Mouse (Mus musculus) C2C12 (cell line): ENCODE results near the gene Gab1.

Experiments used
- CTCF ChIP-seq: IDR thresholded peaks from one replicate; pipeline ENCODE4 v1.5.1; 2011; ENCODE audit not compliant: control insufficient read depth, insufficient read depth, insufficient read length
- FOSL1 ChIP-seq: IDR thresholded peaks from one replicate; pipeline ENCODE4 v1.8.0; 2011; ENCODE audit warnings: mild to moderate bottlenecking, low read length; ENCODE audit not compliant: poor library complexity, insufficient read depth, severe bottlenecking
- MYOG ChIP-seq: IDR thresholded peaks from one replicate; pipeline ENCODE4 v1.6.1; 2011; ENCODE audit not compliant: control insufficient read depth, insufficient read length; ENCODE audit errors: extremely low read depth

DNA sequence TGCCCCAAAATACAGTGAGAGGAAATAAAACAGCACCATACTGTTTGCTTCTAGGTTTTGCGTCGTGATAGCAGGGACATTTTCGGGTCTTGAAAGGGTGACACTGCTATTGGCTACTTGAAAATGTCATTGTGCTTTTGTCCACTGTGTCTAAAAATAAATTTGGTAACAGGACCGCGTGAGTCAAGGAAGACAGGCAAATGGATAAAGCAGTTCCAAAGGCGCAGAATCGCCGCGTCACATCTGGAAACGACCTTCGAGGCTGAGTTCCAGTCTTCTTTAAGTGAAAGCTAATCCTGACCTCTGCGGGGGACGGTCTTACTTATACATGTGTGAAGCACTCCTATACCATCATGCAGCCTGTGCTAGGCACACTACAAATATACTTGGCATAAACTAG is 35.0 kb downstream of the Gab1 start:
- TF ChIP-seq CTCF (no peak), MYOG (no peak), FOSL1 (no peak)
